Mouse (Mus musculus) liver, embryonic 15.5 days (tissue): ENCODE results near the gene Igfbp3. TPM values are rescaled to one million over a fixed set of nuclear protein-coding genes. Genes with fewer than 3 reads are reported as not detected.

ENCODE experiments used
- ATAC-seq: fragments of 200-750 bp; cut with Nextera tagmentation; 2 replicates; pipeline ENCODE4 v1.8.0; 2017; ENCODE audit warnings: moderate number of reproducible peaks, mild to moderate bottlenecking, moderate library complexity; ENCODE audit not compliant: insufficient read depth
- H3K27ac ChIP-seq: fragments of 300-500 bp; sonication (generic); replicated peaks from 2 replicates; pipeline ENCODE4 v1.5.1; 2015; ENCODE audit warnings: mild to moderate bottlenecking, inconsistent platforms
- H3K27me3 ChIP-seq: fragments of 300-500 bp; sonication (generic); 2 replicates; pipeline ENCODE4 v1.6.1; 2015; ENCODE audit warnings: mild to moderate bottlenecking, inconsistent platforms
- H3K36me3 ChIP-seq: fragments of 300-500 bp; sonication (generic); replicated peaks from 2 replicates; pipeline ENCODE4 v1.6.1; 2015; ENCODE audit warnings: moderate library complexity, mild to moderate bottlenecking, inconsistent platforms
- H3K4me1 ChIP-seq: fragments of 300-500 bp; sonication (generic); replicated peaks from 2 replicates; pipeline ENCODE4 v1.6.1; 2015; ENCODE audit warnings: inconsistent platforms
- H3K4me2 ChIP-seq: fragments of 300-500 bp; sonication (generic); 2 replicates; pipeline ENCODE4 v1.6.1; 2015; ENCODE audit warnings: moderate library complexity, mild to moderate bottlenecking, inconsistent platforms
- H3K4me3 ChIP-seq: fragments of 300-500 bp; sonication (generic); replicated peaks from 2 replicates; pipeline ENCODE4 v1.5.1; 2015; ENCODE audit warnings: mild to moderate bottlenecking, inconsistent platforms
- H3K9ac ChIP-seq: fragments of 300-500 bp; sonication (generic); 2 replicates; pipeline ENCODE4 v1.6.1; 2015; ENCODE audit warnings: moderate library complexity, mild to moderate bottlenecking, inconsistent platforms
- H3K9me3 ChIP-seq: fragments of 300-500 bp; sonication (generic); replicated peaks from 2 replicates; pipeline ENCODE4 v1.6.1; 2016; ENCODE audit warnings: inconsistent platforms
- WGBS: fragments of 180-500 bp; shearing (Covaris S2); methylation state at CpG from one replicate; pipeline ENCODE4 v1.1.7; 2015; ENCODE audit warnings: mixed read lengths; ENCODE audit not compliant: insufficient replicate concordance; 5-methylcytosine and 5-hydroxymethylcytosine counted together
- polyA plus RNA-seq: library from polyadenylated mRNA; unstranded; fragments of >200 nt; fragmentation: Nextera tagmentation; extraction: Ambion mirVana; gene quantifications from 2 replicates; pipeline ENCODE4 v1.2.1, GENCODE M21; 2015

The Igfbp3 gene
- 18.9 and 19.5 TPM in 2 replicates for polyA plus RNA-seq

- H3K4me1 ChIP-seq: no peaks in the 10 kb centered on the region
- H3K27ac ChIP-seq: no peak within 1 kb of the TSS
- WGBS: 1% methylated on average over 91 of the region's 104 CpGs
- H3K36me3 ChIP-seq: no peaks in the 10 kb centered on the region
- ATAC-seq: no peak
- no peak within 1 kb of the TSS for H3K9ac ChIP-seq
- H3K27me3 ChIP-seq: peaks cover 49% of the 10 kb centered on the region
- peak within 1 kb of the TSS; percentile 39 for H3K4me3 ChIP-seq
- H3K9me3 ChIP-seq: no peaks in the 10 kb centered on the region
- H3K4me2 ChIP-seq: peak within 1 kb of the TSS; percentile 54
Observed at GRCm38 (mm10) chr11:7213501-7214341, at the start of gene Igfbp3. Gene Igfbp3 (minus strand): TSS chr11:7213923.

- Histone ChIP-seq H3K9me3 (no peaks in the 10 kb centered on the region), H3K36me3 (no peaks in the 10 kb centered on the region), H3K27ac (no peak overlapping the region), H3K4me1 (no peaks in the 10 kb centered on the region), H3K9ac (no peak overlapping the region), H3K4me2 (no peak overlapping the region), H3K27me3 (no peaks in the 10 kb centered on the region), H3K4me3 (no peak overlapping the region)
- WGBS: 59% methylated on average over 5 of the region's 5 CpGs
- ATAC-seq: no peak
Observed at GRCm38 (mm10) chr11:7250870-7251269, 37.1 kb upstream of the Igfbp3 start.

DNA sequence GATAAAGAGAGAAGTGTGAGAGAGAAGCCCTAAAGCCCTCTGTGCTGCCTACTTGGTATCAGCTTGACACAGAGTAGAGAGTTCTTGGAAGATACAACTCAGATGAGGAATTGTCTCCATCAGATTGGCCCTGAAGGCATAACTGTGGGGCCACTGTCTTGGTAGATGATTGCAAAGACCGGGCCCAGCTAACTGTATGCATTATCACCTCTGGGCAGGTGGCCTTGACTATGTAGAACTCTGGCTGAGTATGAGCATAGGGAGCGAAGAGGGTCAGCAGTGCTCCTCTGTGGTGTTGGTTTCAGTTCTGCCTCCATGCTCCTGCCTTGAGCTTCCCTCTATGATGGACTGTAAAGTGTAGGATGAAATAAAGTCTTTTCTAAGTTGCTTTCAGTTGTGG lies 36.7 kb upstream of the Igfbp3 start:
- Histone ChIP-seq H3K27me3 (no peaks in the 10 kb centered on the region), H3K9me3 (no peaks in the 10 kb centered on the region), H3K27ac (no peak overlapping the region), H3K36me3 (no peaks in the 10 kb centered on the region), H3K4me2 (no peak overlapping the region), H3K9ac (no peak overlapping the region), H3K4me1 (no peaks in the 10 kb centered on the region), H3K4me3 (no peak overlapping the region)
- ATAC-seq: no peak
- WGBS: 65% methylated on average over 2 of the region's 2 CpGs

DNA sequence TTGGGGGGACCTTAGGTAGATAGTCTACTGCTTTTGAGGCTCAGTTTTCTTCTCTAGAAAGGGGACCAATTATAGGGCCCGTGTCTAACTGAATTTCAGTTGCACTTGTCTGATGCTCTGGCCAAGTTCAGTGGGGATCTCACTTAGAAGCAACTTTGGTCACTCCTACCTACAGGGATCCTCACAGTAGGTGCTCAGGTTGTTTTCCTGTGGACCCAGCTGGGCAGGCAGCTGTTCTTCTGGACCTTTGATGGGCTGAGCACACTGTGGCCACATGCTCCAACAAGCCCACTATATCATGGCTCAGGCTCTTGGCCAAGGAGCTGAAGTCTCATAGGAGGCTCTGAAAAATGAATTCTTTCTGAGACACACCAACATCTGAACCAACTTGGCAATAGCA lies 31.1 kb upstream of the Igfbp3 start:
- WGBS: 55% methylated on average over 1 of the region's 1 CpGs
- no peaks in the 10 kb centered on the region for H3K4me1 ChIP-seq
- no peak overlapping the region for H3K27ac ChIP-seq
- no peaks in the 10 kb centered on the region for H3K27me3 ChIP-seq
- H3K4me3 ChIP-seq: no peak overlapping the region
- ATAC-seq: no peak
- H3K36me3 ChIP-seq: no peaks in the 10 kb centered on the region
- H3K9ac ChIP-seq: no peak overlapping the region
- H3K4me2 ChIP-seq: no peak overlapping the region
- no peaks in the 10 kb centered on the region for H3K9me3 ChIP-seq

GRCm38 (mm10) chr11:7239041-7239740 lies 25.5 kb upstream of the Igfbp3 start:
- Histone ChIP-seq H3K4me2 (no peak overlapping the region), H3K4me3 (no peak overlapping the region), H3K27me3 (no peaks in the 10 kb centered on the region), H3K27ac (no peak overlapping the region), H3K9me3 (no peaks in the 10 kb centered on the region), H3K4me1 (no peaks in the 10 kb centered on the region), H3K36me3 (no peaks in the 10 kb centered on the region), H3K9ac (no peak overlapping the region)
- ATAC-seq: no peak
- 41% methylated on average over 4 of the region's 4 CpGs for WGBS

DNA sequence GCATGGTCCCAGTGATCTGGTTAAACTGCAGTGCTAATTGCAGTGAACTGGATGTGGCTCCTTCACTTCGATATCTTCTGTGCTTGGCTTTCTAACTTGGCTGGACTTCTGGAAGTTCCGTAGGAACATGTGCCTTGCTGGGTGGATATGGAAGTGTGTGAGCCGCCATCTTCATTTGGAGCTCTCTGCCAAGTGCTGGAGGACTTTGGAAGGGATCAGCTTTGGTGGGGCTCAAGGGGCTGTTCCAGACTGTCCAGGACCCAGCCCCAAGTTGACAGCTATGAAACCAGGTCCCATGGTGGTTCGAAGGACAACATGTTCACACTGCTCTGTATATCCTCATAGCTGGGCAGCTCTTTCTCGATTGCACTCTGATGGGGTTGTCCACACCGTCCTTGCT lies 24.8 kb upstream of the Igfbp3 start:
- WGBS: 65% methylated on average over 6 of the region's 6 CpGs
- Histone ChIP-seq H3K27ac (no peak overlapping the region), H3K4me2 (no peak overlapping the region)

DNA sequence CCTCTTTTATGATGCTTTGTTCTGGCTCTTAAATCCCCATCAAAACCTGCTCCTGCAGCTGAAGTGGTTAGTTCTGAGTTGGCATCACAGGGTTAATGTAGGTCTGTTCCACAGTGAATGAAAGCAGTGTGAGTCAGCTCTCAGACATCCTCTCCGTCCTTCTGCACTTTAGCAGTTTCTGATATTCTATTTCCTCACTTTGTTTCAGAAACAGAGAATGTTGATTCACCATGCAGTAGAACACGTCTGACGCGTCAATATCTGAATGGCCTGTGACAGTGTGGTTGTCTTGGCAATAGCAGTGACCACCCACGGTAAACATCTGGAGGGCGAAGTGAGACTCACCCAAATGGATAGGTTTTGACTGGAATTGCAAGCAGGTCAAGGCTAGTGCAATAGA lies 24.0 kb upstream of the Igfbp3 start:
- H3K27ac ChIP-seq: no peak overlapping the region

More for the DNA sequence above, 24.8 kb upstream of the Igfbp3 start:
- ATAC-seq: no peak
- Histone ChIP-seq H3K9ac (no peak overlapping the region), H3K4me1 (no peaks in the 10 kb centered on the region), H3K9me3 (no peaks in the 10 kb centered on the region), H3K36me3 (no peaks in the 10 kb centered on the region), H3K4me3 (no peak overlapping the region), H3K27me3 (no peaks in the 10 kb centered on the region)

DNA sequence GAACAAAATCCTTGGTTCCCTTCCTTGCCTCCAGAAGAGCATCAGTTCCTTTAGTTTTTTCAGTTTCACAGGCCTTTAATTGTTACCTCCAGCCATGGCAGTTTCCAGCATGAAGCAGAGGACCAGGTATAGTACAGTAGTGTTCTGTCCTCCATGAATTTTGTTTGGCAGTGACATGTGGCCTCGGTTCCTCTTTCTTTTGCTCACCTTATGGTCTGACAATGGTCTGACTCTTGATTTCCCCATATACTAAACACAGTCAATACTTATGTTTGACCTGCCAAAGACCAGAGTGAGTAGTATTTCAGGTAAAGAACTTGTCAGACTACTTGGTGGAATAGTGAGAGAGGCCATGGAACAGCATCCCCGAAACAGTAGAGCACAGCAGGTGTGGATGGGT lies 23.0 kb upstream of the Igfbp3 start:
- H3K9me3 ChIP-seq: no peaks in the 10 kb centered on the region
- H3K27me3 ChIP-seq: no peaks in the 10 kb centered on the region
- H3K36me3 ChIP-seq: no peaks in the 10 kb centered on the region
- no peak overlapping the region for H3K9ac ChIP-seq
- H3K4me1 ChIP-seq: no peaks in the 10 kb centered on the region
- H3K27ac ChIP-seq: no peak overlapping the region
- no peak for ATAC-seq
- 50% methylated on average over 2 of the region's 2 CpGs for WGBS
- H3K4me3 ChIP-seq: no peak overlapping the region
- H3K4me2 ChIP-seq: no peak overlapping the region

More for the DNA sequence above, 24.0 kb upstream of the Igfbp3 start:
- no peak overlapping the region for H3K4me3 ChIP-seq
- H3K27me3 ChIP-seq: no peaks in the 10 kb centered on the region
- H3K4me2 ChIP-seq: no peak overlapping the region
- 35% methylated on average over 6 of the region's 6 CpGs for WGBS
- H3K4me1 ChIP-seq: no peaks in the 10 kb centered on the region
- no peaks in the 10 kb centered on the region for H3K9me3 ChIP-seq
- no peak overlapping the region for H3K9ac ChIP-seq
- peak; percentile 25; the same call in 1 of the 2 replicates for ATAC-seq
- H3K36me3 ChIP-seq: no peaks in the 10 kb centered on the region

DNA sequence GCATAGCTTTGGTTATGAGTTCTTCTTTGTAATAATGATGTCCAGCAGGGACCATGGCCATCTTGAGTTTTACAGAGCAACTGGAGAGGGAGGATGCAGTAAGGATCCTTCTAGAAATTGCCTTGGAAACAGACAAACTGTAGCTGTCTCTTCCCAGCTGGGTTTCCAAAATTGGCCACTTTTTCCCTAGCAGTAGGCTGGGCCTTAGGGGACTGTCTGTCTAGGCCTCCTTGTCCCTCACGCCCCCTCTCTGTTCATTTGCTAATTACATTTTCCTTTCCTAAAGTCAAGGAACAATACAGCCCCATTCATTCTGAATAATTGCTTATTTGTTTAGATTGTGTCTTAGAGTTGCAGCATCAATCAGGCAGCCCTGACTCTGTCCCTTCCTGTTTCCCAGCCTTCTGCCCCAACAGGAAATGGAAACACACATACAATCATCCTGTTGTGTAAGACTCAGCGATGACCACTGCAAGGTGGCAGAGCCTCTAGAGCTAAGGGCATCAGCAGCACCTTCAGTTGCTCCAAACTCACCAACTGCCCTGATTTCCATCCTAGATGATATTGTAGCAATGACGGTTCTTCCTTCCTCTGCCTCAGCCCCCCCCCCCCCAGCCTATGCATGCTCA lies 21.4 kb upstream of the Igfbp3 start:
- 0 out of 2 replicates have a peak, but pooled peaks have one; percentile 37 for ATAC-seq
- H3K27me3 ChIP-seq: no peaks in the 10 kb centered on the region
- no peak overlapping the region for H3K9ac ChIP-seq
- no peak overlapping the region for H3K4me3 ChIP-seq
- H3K4me1 ChIP-seq: no peaks in the 10 kb centered on the region
- no peaks in the 10 kb centered on the region for H3K36me3 ChIP-seq
- H3K4me2 ChIP-seq: no peak overlapping the region
- H3K27ac ChIP-seq: no peak overlapping the region
- no peaks in the 10 kb centered on the region for H3K9me3 ChIP-seq
- WGBS: 36% methylated on average over 3 of the region's 3 CpGs

DNA sequence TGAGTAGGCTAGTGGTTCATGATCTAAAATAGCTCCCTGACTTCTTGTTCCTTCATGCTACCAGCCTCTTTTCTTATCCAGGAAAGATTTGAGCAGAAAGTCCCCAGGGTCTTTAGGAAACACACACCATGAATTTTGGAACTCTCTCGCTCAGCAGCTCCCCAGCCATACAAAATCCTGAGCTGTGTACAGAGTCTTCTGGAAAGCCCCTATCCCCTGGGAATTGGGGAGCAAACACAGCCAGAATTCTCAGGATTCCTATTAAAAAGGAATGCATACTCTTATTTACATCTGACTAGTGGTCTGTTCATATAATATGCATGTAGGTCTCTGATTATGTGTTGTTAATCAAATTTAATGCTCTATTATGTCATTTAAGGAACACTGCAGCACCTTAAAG lies 20.7 kb upstream of the Igfbp3 start:
- Histone ChIP-seq H3K4me2 (no peak overlapping the region), H3K36me3 (no peaks in the 10 kb centered on the region), H3K27me3 (no peaks in the 10 kb centered on the region), H3K4me1 (no peaks in the 10 kb centered on the region), H3K4me3 (no peak overlapping the region), H3K27ac (no peak overlapping the region), H3K9ac (no peak overlapping the region), H3K9me3 (no peaks in the 10 kb centered on the region)
- ATAC-seq: no peak
- 53% methylated on average over 1 of the region's 1 CpGs for WGBS

GRCm38 (mm10) chr11:7233333-7233732 lies 19.6 kb upstream of the Igfbp3 start:
- no peaks in the 10 kb centered on the region for H3K9me3 ChIP-seq
- 48% methylated on average over 2 of the region's 2 CpGs for WGBS
- no peak for ATAC-seq
- no peak overlapping the region for H3K9ac ChIP-seq
- H3K36me3 ChIP-seq: no peaks in the 10 kb centered on the region
- no peaks in the 10 kb centered on the region for H3K4me1 ChIP-seq
- H3K4me2 ChIP-seq: no peak overlapping the region
- H3K4me3 ChIP-seq: no peak overlapping the region
- no peak overlapping the region for H3K27ac ChIP-seq
- H3K27me3 ChIP-seq: no peaks in the 10 kb centered on the region
